Mouse (Mus musculus): Measurements from ENCODE around the gene Ccdc9b.

Ccdc9b gene

GRCm38 (mm10) chr2:118776295-118776694, 13.8 kb upstream of the Ccdc9b start:
- no peak for DNase-seq (ENCODE audit: low read depth, low spot score)

- no peak for DNase-seq (ENCODE audit: low read depth, low spot score)
Measured at GRCm38 (mm10) chr2:118775846-118776245, 13.4 kb upstream of the Ccdc9b start.

- DNase-seq (ENCODE audit: low read depth, low spot score), result no peak
Measured at GRCm38 (mm10) chr2:118775396-118775795, 12.9 kb upstream of the Ccdc9b start.

GRCm38 (mm10) chr2:118774536-118774935, 12.1 kb upstream of the Ccdc9b start:
- DNase-seq (ENCODE audit: low read depth, low spot score), result no peak

- no peak for DNase-seq (ENCODE audit: low read depth, low spot score)
Measured at GRCm38 (mm10) chr2:118772158-118772874, 9.9 kb upstream of the Ccdc9b start, which contains the start of gene Phgr1. Gene Phgr1, plus strand, starts transcription at chr2:118772769.

GRCm38 (mm10) chr2:118766041-118767033, 3.9 kb upstream of the Ccdc9b start:
- no peak for DNase-seq (ENCODE audit: low read depth, low spot score)

GRCm38 (mm10) chr2:118764875-118765274, 2.4 kb upstream of the Ccdc9b start:
- DNase-seq (ENCODE audit: low read depth, low spot score), result no peak

- DNase-seq (ENCODE audit: low read depth, low spot score), result peak; percentile 85
Measured at GRCm38 (mm10) chr2:118764094-118764831, 1.8 kb upstream of the Ccdc9b start.

GRCm38 (mm10) chr2:118763469-118763868, 1.0 kb upstream of the Ccdc9b start:
- peak; percentile 72 for DNase-seq (ENCODE audit: low read depth, low spot score)

- DNase-seq (ENCODE audit: low read depth, low spot score), result peak; percentile 54
Measured at GRCm38 (mm10) chr2:118762784-118763148, 305 bp upstream of the Ccdc9b start.

- no peak for DNase-seq (ENCODE audit: low read depth, low spot score)
Measured at GRCm38 (mm10) chr2:118761358-118761757, 1.1 kb downstream of the Ccdc9b start.

GRCm38 (mm10) chr2:118760311-118761025, 2.0 kb downstream of the Ccdc9b start:
- no peak for DNase-seq (ENCODE audit: low read depth, low spot score)

- DNase-seq (ENCODE audit: low read depth, low spot score), result peak; percentile 61
Measured at GRCm38 (mm10) chr2:118759828-118760227, 2.6 kb downstream of the Ccdc9b start.

- DNase-seq (ENCODE audit: low read depth, low spot score), result no peak
Measured at GRCm38 (mm10) chr2:118756103-118756502, 6.4 kb downstream of the Ccdc9b start.

GRCm38 (mm10) chr2:118755407-118755806, 7.1 kb downstream of the Ccdc9b start:
- no peak for DNase-seq (ENCODE audit: low read depth, low spot score)

GRCm38 (mm10) chr2:118754143-118754542, 8.3 kb downstream of the Ccdc9b start:
- DNase-seq (ENCODE audit: low read depth, low spot score), result no peak

- DNase-seq (ENCODE audit: low read depth, low spot score), result no peak
Measured at GRCm38 (mm10) chr2:118752792-118753108, 9.7 kb downstream of the Ccdc9b start.

GRCm38 (mm10) chr2:118751896-118752791, 10.3 kb downstream of the Ccdc9b start:
- DNase-seq (ENCODE audit: low read depth, low spot score), result no peak

- no peak for DNase-seq (ENCODE audit: low read depth, low spot score)
Measured at GRCm38 (mm10) chr2:118750476-118750875, 12.0 kb downstream of the Ccdc9b start.

GRCm38 (mm10) chr2:118749341-118749884, 13.0 kb downstream of the Ccdc9b start:
- DNase-seq (ENCODE audit: low read depth, low spot score), result peak; percentile 47

Data from R1 (cell line).